Mouse (Mus musculus) right cerebral cortex, postnatal 25 days (tissue): ENCODE data around the gene Tmem192.
"Not testable (repeated sequence)": the region's sequence is repeated elsewhere in the genome, so short reads cannot be mapped to it uniquely, and the experiment has no call there.

Experiments
- DNase-seq: peaks from one replicate; pipeline ENCODE4 v3.0.0; 2022

Gene Tmem192

DNA sequence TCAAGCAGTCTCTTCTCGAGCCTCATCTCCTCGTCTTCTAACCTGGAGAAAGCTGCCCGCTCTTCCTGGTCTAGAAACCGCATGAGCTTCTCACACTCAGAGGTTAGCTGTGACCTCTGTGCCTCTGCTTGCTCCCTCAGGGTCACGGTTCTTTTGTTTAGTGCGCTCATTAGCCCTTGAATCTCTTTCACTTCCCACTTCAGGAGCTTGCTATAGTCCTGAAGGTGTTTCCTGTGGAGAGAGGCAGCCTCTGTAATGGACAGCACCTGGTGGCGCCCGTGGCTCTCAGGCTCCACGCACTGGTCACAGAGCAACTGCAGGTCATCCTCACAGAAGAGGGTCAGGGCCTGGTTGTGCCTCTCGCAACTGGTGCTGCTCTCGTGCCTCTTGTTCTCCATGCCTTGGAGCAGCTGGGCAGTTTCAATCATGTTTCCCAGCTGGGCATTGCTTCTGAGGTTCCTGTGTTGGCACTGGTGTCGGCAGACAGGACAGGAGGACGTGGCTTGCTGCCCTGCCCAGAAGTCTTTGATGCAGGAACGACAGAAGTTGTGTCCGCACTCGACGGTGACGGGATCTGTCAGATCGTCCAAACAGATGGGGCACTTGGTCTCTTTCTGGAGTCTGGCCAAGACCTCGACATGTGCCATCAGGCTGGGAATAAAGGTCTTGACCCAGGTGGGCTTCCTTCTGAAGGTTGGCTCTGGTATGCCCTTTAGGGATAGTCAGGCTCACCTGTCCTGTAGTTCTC lies 36.3 kb downstream of the Tmem192 start:
- DNase-seq, result no peak

DNA sequence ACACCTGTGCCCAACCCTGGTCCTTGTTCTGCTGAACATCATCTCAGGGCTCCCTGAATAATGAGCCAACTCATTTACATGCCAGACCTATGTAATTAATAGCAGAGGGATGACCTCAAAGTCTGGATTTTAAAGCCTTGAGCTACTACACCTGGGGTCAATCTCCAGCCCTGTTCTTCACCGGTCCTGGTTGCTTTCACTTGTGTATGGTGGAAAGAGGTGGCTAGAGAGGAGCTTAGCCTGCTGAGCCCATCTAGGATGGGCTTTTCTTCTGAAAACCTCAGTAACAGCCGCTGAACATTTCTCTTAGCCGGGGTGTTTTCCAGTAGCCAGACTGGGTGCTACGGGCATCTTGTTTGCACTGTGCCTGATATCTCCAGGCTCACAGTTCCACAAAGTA lies 40.7 kb downstream of the Tmem192 start, which contains the start of gene Trim75:
Gene Trim75, minus strand, starts transcription at position 101 of the 400 bp plus-strand sequence.
- DNase-seq, result no peak

DNA sequence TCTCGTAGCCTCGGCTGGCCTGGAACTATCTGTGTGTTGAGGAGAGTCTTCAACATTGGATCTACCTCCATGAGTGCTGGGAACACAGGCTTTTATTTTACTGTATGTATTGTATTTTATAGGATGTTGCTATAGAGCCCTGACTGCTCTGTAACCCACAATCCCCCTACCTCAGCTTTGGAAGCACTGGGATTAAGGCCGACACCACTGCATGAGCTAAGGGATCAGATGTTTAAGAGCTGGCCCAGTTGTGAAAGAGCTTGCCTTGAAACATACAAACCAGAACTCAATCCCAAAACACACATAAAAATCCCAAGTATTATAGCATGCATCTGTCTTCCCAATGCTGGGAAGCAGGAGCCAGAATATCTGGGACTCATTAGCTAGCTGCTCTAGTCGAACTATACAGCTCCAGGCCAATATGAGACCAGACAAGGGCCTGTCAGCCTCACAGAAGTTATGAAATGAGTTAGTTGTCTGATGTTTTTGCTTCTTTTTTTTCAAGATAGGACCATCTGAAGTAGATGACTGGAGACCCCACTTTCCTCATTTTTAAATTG lies 51.9 kb downstream of the Tmem192 start:
- DNase-seq, result no peak

DNA sequence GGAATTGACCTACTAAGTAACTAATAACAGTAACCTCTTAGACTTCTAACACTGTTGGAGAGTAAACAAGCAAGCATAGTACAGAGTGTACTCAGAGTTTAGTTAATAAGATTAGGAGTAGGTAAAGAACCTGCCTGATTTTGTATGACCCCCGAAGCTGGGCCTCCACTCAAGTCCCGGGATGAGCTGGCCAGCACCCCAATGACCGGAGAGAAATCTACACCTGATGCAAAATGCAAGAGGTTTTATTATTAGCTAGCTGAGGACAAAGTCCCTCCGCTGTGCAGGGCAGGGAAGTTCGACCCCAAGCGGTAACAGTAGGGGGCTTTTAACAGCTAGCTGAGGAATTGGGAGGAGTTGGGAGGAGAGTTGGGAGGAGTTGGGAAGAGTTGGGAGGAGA lies 60.6 kb downstream of the Tmem192 start:
- DNase-seq, result not testable (repeated sequence)

DNA sequence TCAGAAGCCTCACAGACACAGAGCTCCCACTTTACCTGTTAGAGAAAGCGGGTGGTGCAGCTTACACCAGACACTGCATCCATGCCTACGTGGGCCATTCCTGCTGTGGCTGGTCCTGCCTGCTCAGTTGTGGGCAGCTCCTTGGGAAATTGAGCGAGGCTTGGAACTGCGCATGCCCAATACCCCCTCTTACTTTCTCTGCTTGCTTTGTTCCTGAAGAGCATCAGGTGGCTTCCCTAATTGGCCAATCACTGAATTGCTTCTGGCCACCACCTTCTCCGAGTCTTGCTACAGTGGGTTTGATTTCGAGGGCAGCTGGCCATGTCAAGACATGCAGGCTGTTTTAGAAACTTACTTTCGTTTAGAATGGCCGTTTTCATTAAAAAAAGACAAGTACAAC lies 71.4 kb downstream of the Tmem192 start, which contains the start of the genes Trim61 and Trim60:
Gene Trim61, minus strand, starts transcription at position 101 of the 400 bp plus-strand sequence.
Gene Trim60, minus strand, starts transcription at position 162 of the 400 bp plus-strand sequence.
- DNase-seq, result no peak
